ENCODE assay signal across 22 mouse cellular contexts in the genomic region with DNA sequence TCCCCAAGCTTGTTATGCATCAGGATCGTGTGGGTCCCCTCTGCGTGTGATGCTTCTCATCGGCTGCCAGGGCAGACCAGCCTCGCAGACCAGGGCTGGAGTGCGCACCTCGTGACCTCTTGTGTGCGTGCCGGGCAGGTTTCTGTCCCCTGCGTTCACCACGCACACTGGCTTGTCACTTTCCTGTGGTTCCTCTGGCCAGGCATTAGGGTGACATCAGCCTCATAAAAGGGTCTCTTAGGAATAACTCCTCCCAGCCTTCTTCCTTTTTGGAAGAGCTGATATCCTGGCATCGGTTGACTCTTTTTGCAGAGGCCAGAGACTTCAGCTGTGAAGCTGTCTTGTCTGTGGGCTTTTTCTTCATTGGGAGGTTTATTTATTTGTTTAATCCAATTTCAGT. TPM values are rescaled to one million over a fixed set of nuclear protein-coding genes. Genes with fewer than 3 reads are reported as not detected.
DNase-seq lines count a peak whose midpoint lies in the region; ATAC-seq and TF ChIP-seq lines count a peak whose summit lies in the region.
"Had no signal": no experiment of that assay in that cellular context is flagged by ENCODE, and none has a peak within 500 bp of the region (broad histone marks: within the 10 kb centered on the region; RNA-seq: fewer than 3 reads in every experiment).

No protein-coding gene starts in this region.

- no peaks in the 10 kb centered on the region for H3K9me3 ChIP-seq in heart, embryonic 12.5 days (replicated peaks)
- no peaks in the 10 kb centered on the region for H3K9me3 ChIP-seq in limb, embryonic 15.5 days
- H3K9me3 ChIP-seq: embryonic facial prominence, embryonic 15.5 days; forebrain, embryonic 15.5 days; hindbrain, embryonic 10.5 days; intestine, embryonic 15.5 days had no signal

- peaks cover 15% of the 10 kb centered on the region; the same call in 1 of the 2 replicates for H3K4me1 ChIP-seq in kidney, adult 2 months (ENCODE audit: control insufficient read depth, insufficient read depth, low read length)
- peaks cover 78% of the 10 kb centered on the region for H3K4me1 ChIP-seq in heart, embryonic 12.5 days (replicated peaks)
- H3K4me1 ChIP-seq in limb, embryonic 15.5 days = peaks cover 48% of the 10 kb centered on the region

- H3K4me3 ChIP-seq in gastrocnemius, adult 2 months = peak overlapping the region; percentile 37
- H3K4me3 ChIP-seq in kidney, adult 2 months (ENCODE audit: insufficient read depth, low read depth, low read length) = no peak overlapping the region
- H3K4me3 ChIP-seq in heart, embryonic 12.5 days = no peak overlapping the region
- no peak overlapping the region for H3K4me3 ChIP-seq in limb, embryonic 15.5 days
- H3K4me3 ChIP-seq: embryonic facial prominence, embryonic 15.5 days; forebrain, embryonic 15.5 days; hindbrain, embryonic 10.5 days; intestine, embryonic 15.5 days; layer of hippocampus, adult 2 months had no signal

- H3K27me3 ChIP-seq in kidney, adult 2 months (replicated peaks; ENCODE audit: control insufficient read depth, insufficient read depth, low read length) = no peaks in the 10 kb centered on the region
- no peaks in the 10 kb centered on the region for H3K27me3 ChIP-seq in heart, embryonic 12.5 days (replicated peaks)
- H3K27me3 ChIP-seq in limb, embryonic 15.5 days = no peaks in the 10 kb centered on the region
- H3K27me3 ChIP-seq: embryonic facial prominence, embryonic 15.5 days; forebrain, embryonic 15.5 days; intestine, embryonic 15.5 days had no signal

- H3K9ac ChIP-seq in heart, embryonic 12.5 days = peak overlapping the region; percentile 18; the same call in 1 of the 2 replicates
- no peak overlapping the region for H3K9ac ChIP-seq in limb, embryonic 15.5 days
- H3K9ac ChIP-seq: embryonic facial prominence, embryonic 15.5 days; forebrain, embryonic 15.5 days; intestine, embryonic 15.5 days; liver, embryonic 14.5 days; lung, embryonic 14.5 days had no signal

- TF ChIP-seq CTCF in gastrocnemius, adult 2 months (IDR thresholded peaks at IDR 0.05) = no peak
- no peak for TF ChIP-seq CTCF in kidney, adult 2 months (conservative IDR thresholded peaks at IDR 0.05; ENCODE audit: insufficient read depth, insufficient read length, low read depth, low read length)

- peak overlapping the region; percentile 76 for H3K27ac ChIP-seq in gastrocnemius, adult 2 months
- H3K27ac ChIP-seq in kidney, adult 2 months (ENCODE audit: insufficient read depth, low read depth, low read length) = no peak overlapping the region
- H3K27ac ChIP-seq in heart, embryonic 12.5 days (ENCODE audit: poor library complexity, severe bottlenecking) = 0 out of 2 replicates have a peak overlapping the region, but pooled peaks have one; percentile 39
- peak overlapping the region; percentile 27; the same call in 1 of the 2 replicates for H3K27ac ChIP-seq in limb, embryonic 15.5 days
- H3K27ac ChIP-seq: embryonic facial prominence, embryonic 15.5 days; forebrain, embryonic 15.5 days; hindbrain, embryonic 10.5 days; intestine, embryonic 15.5 days; liver, embryonic 14.5 days; stomach, postnatal 0 days had no signal

- no peaks in the 10 kb centered on the region for H3K36me3 ChIP-seq in kidney, adult 2 months (ENCODE audit: control insufficient read depth, insufficient read depth, low read length)
- peaks cover 33% of the 10 kb centered on the region for H3K36me3 ChIP-seq in heart, embryonic 12.5 days
- peaks cover 30% of the 10 kb centered on the region for H3K36me3 ChIP-seq in limb, embryonic 15.5 days
- H3K36me3 ChIP-seq: intestine, embryonic 15.5 days had no signal

- no peak for DNase-seq in gastrocnemius, adult 2 months
- no peak for DNase-seq in gastrocnemius, postnatal 14 days
- peak; percentile 46 for DNase-seq in kidney, adult 2 months
- no peak for DNase-seq in kidney, postnatal 4 days
- no peak for DNase-seq in embryo, embryonic 9.5 days (ENCODE audit: extremely low spot score)
- DNase-seq: adrenal gland, adult 2 months; cerebellum, adult 8-10 months; kidney, adult 9 months; kidney, postnatal 14 days; lung, embryonic 14.5 days; midbrain, embryonic 14.5 days; thymus, postnatal 14 days had no signal

- no peak for ATAC-seq in heart, embryonic 12.5 days (ENCODE audit: insufficient number of reproducible peaks, low FRiP score)
- no peak for ATAC-seq in limb, embryonic 15.5 days (ENCODE audit: insufficient number of reproducible peaks, low FRiP score, low TSS enrichment, low read depth)
- ATAC-seq: forebrain, embryonic 15.5 days; hindbrain, embryonic 16.5 days; intestine, embryonic 15.5 days had no signal

- TF ChIP-seq POLR2A in kidney, adult 2 months (IDR thresholded peaks at IDR 0.05; ENCODE audit: low read depth, low read length) = no peak

- H3K4me2 ChIP-seq in heart, embryonic 12.5 days = no peak overlapping the region
- no peak overlapping the region for H3K4me2 ChIP-seq in limb, embryonic 15.5 days
- H3K4me2 ChIP-seq: embryonic facial prominence, embryonic 15.5 days; forebrain, embryonic 15.5 days; intestine, embryonic 15.5 days; lung, embryonic 14.5 days had no signal

- WGBS in kidney, adult 2 months = 70% methylated on average over 11 of the region's 11 CpGs
- 63% methylated on average over 11 of the region's 11 CpGs for WGBS in heart, embryonic 12.5 days
- WGBS in limb, embryonic 15.5 days = 86% methylated on average over 11 of the region's 11 CpGs

- intact Hi-C loops in gastrocnemius, adult 2 months (cut with DNase I) = no loop called here
- intact Hi-C loops in gastrocnemius, postnatal 14 days (cut with DNase I; ENCODE audit: low total_unique reads) = loop anchor here (10.0 kb wide), 1 partner anchor 59 kb away; no protein-coding TSS in a partner anchor

RNA-seq across cellular contexts. Expression of a gene that starts 12.2 kb away (rescaled TPM):
- total RNA-seq in gastrocnemius, adult 2 months (2021) = 10 to 100 TPM; 73.0 to 89.6 TPM
- 10 to 100 TPM; 30.8 to 77.9 TPM for total RNA-seq in gastrocnemius, postnatal 14 days (2021)
- polyA plus RNA-seq in kidney, adult 2 months (2012; rRNA removed) = 52.4 and 66.1 TPM in 2 replicates
- 36.2 and 38.7 TPM in 2 replicates for polyA plus RNA-seq in heart, embryonic 12.5 days (2016; fragmentation: Nextera tagmentation; extraction: Ambion mirVana)
- polyA plus RNA-seq in limb, embryonic 15.5 days (2015; fragmentation: Nextera tagmentation; extraction: Ambion mirVana) = 27.3 and 32.5 TPM in 2 replicates

RNA-seq across cellular contexts. Expression of a gene that starts 12.8 kb away (rescaled TPM):
- 10 to 100 TPM; 40.3 to 60.3 TPM for total RNA-seq in gastrocnemius, adult 2 months (2021)
- 10 to 100 TPM; 71.4 to 87.7 TPM for total RNA-seq in gastrocnemius, postnatal 14 days (2021)
- 131 and 141 TPM in 2 replicates for polyA plus RNA-seq in kidney, adult 2 months (2012; rRNA removed)
- 115 and 121 TPM in 2 replicates for polyA plus RNA-seq in heart, embryonic 12.5 days (2016; fragmentation: Nextera tagmentation; extraction: Ambion mirVana)
- polyA plus RNA-seq in limb, embryonic 15.5 days (2015; fragmentation: Nextera tagmentation; extraction: Ambion mirVana) = 122 and 130 TPM in 2 replicates
